Mouse (Mus musculus): ENCODE data around the gene Gjc1. TPM values are rescaled to one million over a fixed set of nuclear protein-coding genes. Genes with fewer than 3 reads are reported as not detected.

Gene Gjc1
- 59.2 and 63.7 TPM in 2 replicates for polyA plus RNA-seq (2015; fragmentation: Nextera tagmentation; extraction: Ambion mirVana)

- under 1% methylated on average over 66 of the region's 97 CpGs for WGBS
- peak within 1 kb of the TSS; percentile 93 for H3K4me2 ChIP-seq
- H3K9ac ChIP-seq: peak within 1 kb of the TSS; percentile 95
Observed at GRCm38 (mm10) chr11:102819021-102819782, at the start of gene Gjc1. Gene Gjc1, minus strand, starts transcription at chr11:102819700.

GRCm38 (mm10) chr11:102864272-102864671 is 44.8 kb upstream of the Gjc1 start:
- Histone ChIP-seq H3K4me2 (no peak overlapping the region), H3K36me3 (peaks cover 97% of the 10 kb centered on the region), H3K27ac (no peak overlapping the region), H3K9me3 (replicated peaks) (no peaks in the 10 kb centered on the region), H3K4me3 (replicated peaks) (no peak overlapping the region), H3K4me1 (no peaks in the 10 kb centered on the region), H3K27me3 (no peaks in the 10 kb centered on the region), H3K9ac (no peak overlapping the region)
- ATAC-seq (replicated peaks; ENCODE audit: low FRiP score): no peak
- WGBS: 36% methylated on average over 4 of the region's 4 CpGs

More at GRCm38 (mm10) chr11:102819021-102819782, at the start of gene Gjc1:
- Histone ChIP-seq H3K4me1 (peaks cover 24% of the 10 kb centered on the region), H3K27me3 (0 out of 2 replicates have a peak, but pooled peaks cover 3% of the 10 kb centered on the region), H3K9me3 (replicated peaks) (no peaks in the 10 kb centered on the region), H3K4me3 (replicated peaks) (peak within 1 kb of the TSS; percentile 69), H3K36me3 (no peaks in the 10 kb centered on the region), H3K27ac (peak within 1 kb of the TSS; percentile 99)
- peak; percentile 81 for ATAC-seq (replicated peaks; ENCODE audit: low FRiP score)

DNA sequence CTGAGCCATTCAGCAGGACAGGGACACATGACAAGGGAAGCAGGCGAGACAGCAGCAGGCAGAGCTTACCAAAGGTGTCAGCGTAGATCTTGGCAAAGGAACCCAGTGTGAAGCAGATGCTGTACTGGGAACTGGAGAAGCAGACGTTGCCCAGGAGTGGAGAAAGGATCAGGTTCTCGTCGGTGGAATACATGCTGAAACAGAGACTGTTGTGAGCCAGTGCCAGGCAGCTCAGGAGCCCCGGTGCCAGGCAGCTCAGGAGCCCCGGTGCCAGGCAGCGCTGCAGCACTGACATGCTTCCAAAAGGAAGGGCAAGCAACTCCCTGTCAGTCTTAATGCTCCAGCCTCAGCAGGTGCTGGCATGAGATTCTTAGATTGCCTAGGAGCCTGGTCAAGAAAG is 40.4 kb upstream of the Gjc1 start:
- H3K27ac ChIP-seq: no peak overlapping the region
- H3K9ac ChIP-seq: no peak overlapping the region
- no peak for ATAC-seq (replicated peaks; ENCODE audit: low FRiP score)
- H3K4me2 ChIP-seq: no peak overlapping the region
- 93% methylated on average over 8 of the region's 8 CpGs for WGBS
- no peaks in the 10 kb centered on the region for H3K27me3 ChIP-seq
- no peaks in the 10 kb centered on the region for H3K9me3 ChIP-seq (replicated peaks)
- H3K36me3 ChIP-seq: peaks cover 98% of the 10 kb centered on the region
- no peak overlapping the region for H3K4me3 ChIP-seq (replicated peaks)
- H3K4me1 ChIP-seq: no peaks in the 10 kb centered on the region

DNA sequence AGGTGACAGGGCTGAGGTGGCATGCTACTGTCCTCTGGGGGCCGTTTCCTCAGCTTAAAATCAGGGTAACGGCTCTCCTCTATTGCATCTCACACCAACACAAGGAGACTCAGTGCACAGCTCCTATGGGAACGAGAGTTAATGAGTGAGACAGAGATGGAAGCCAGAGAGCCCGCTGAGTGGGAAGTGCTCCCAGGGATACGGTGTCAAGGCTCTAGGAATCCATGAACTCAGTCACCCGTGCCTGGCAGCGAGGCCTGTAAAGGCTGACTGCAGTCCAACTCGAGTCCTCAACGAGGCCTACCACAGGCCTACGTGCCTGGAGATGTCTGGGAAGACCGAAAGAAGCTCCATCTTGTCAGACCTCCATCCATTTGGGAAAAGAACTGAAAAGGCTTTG is 39.5 kb upstream of the Gjc1 start:
- 74% methylated on average over 11 of the region's 11 CpGs for WGBS
- Histone ChIP-seq H3K4me2 (no peak overlapping the region), H3K4me3 (replicated peaks) (no peak overlapping the region), H3K9ac (no peak overlapping the region), H3K36me3 (peaks cover 99% of the 10 kb centered on the region), H3K4me1 (no peaks in the 10 kb centered on the region), H3K27ac (no peak overlapping the region), H3K9me3 (replicated peaks) (no peaks in the 10 kb centered on the region), H3K27me3 (no peaks in the 10 kb centered on the region)
- ATAC-seq (replicated peaks; ENCODE audit: low FRiP score): no peak

DNA sequence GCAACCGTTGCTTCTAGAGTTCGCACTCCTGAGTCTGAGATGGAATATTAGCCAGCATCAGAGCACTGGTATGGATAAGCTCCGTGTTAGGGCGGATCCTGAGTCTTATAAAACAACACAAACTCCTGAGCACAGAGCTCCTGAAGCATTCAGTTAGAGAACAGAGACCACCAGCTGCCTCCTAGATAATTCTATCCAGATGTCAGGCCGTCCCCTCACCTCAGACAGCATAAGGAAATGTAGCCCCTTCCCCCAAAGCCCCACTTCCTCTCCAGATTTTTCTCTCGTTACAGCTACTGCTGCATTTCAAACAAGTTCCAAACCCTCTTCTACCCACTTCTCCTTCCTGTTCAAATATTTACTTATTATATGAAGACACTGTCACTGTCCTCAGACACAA is 36.4 kb upstream of the Gjc1 start:
- H3K36me3 ChIP-seq: peaks cover 97% of the 10 kb centered on the region
- ATAC-seq (replicated peaks; ENCODE audit: low FRiP score): no peak
- H3K27me3 ChIP-seq: no peaks in the 10 kb centered on the region
- H3K4me3 ChIP-seq (replicated peaks): no peak overlapping the region
- no peak overlapping the region for H3K4me2 ChIP-seq
- H3K27ac ChIP-seq: no peak overlapping the region
- no peaks in the 10 kb centered on the region for H3K9me3 ChIP-seq (replicated peaks)
- no peaks in the 10 kb centered on the region for H3K4me1 ChIP-seq
- H3K9ac ChIP-seq: no peak overlapping the region
- WGBS: 81% methylated on average over 6 of the region's 6 CpGs

DNA sequence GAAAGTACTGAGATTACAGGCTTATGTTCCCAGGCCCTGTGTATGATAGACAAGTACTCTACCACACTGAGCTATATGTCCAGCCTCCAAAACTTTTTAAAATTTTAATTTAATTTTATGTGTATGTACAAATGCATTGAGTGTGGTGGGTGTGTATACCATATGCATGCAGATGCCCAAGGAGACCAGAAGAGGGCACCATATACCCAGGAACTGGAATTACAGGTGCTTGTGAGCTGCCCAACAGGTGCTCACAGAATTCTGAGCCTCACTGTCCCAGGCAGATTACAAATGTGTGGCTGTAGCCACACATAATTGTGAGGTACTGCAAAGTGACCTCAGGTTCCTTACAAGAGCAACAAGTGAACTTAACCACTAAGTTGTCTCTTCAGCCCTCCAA is 34.3 kb upstream of the Gjc1 start:
- no peaks in the 10 kb centered on the region for H3K4me1 ChIP-seq
- H3K9me3 ChIP-seq (replicated peaks): no peaks in the 10 kb centered on the region
- H3K4me3 ChIP-seq (replicated peaks): no peak overlapping the region
- no peak overlapping the region for H3K4me2 ChIP-seq
- H3K36me3 ChIP-seq: peaks cover 97% of the 10 kb centered on the region
- H3K9ac ChIP-seq: no peak overlapping the region
- no peak for ATAC-seq (replicated peaks; ENCODE audit: low FRiP score)
- H3K27me3 ChIP-seq: no peaks in the 10 kb centered on the region
- no peak overlapping the region for H3K27ac ChIP-seq

- no peak overlapping the region for H3K4me2 ChIP-seq
- H3K9ac ChIP-seq: no peak overlapping the region
- H3K4me3 ChIP-seq (replicated peaks): no peak overlapping the region
- no peaks in the 10 kb centered on the region for H3K27me3 ChIP-seq
- peaks cover 97% of the 10 kb centered on the region for H3K36me3 ChIP-seq
- H3K27ac ChIP-seq: no peak overlapping the region
- no peaks in the 10 kb centered on the region for H3K4me1 ChIP-seq
- H3K9me3 ChIP-seq (replicated peaks): no peaks in the 10 kb centered on the region
- 0 out of 2 replicates have a peak, but pooled peaks have one; percentile 56 for ATAC-seq (replicated peaks; ENCODE audit: low FRiP score)
- WGBS: 62% methylated on average over 5 of the region's 5 CpGs
Observed at GRCm38 (mm10) chr11:102851883-102852282, 32.4 kb upstream of the Gjc1 start.

- 61% methylated on average over 10 of the region's 10 CpGs for WGBS
- H3K4me2 ChIP-seq: no peak overlapping the region
- H3K9ac ChIP-seq: no peak overlapping the region
- no peaks in the 10 kb centered on the region for H3K9me3 ChIP-seq (replicated peaks)
- H3K27me3 ChIP-seq: no peaks in the 10 kb centered on the region
- H3K36me3 ChIP-seq: peaks cover 100% of the 10 kb centered on the region
- H3K4me1 ChIP-seq: no peaks in the 10 kb centered on the region
- H3K4me3 ChIP-seq (replicated peaks): no peak overlapping the region
- peak overlapping the region; percentile 2; the same call in 1 of the 2 replicates for H3K27ac ChIP-seq
- no peak for ATAC-seq (replicated peaks; ENCODE audit: low FRiP score)
Observed at GRCm38 (mm10) chr11:102845926-102846325, 26.4 kb upstream of the Gjc1 start.

DNA sequence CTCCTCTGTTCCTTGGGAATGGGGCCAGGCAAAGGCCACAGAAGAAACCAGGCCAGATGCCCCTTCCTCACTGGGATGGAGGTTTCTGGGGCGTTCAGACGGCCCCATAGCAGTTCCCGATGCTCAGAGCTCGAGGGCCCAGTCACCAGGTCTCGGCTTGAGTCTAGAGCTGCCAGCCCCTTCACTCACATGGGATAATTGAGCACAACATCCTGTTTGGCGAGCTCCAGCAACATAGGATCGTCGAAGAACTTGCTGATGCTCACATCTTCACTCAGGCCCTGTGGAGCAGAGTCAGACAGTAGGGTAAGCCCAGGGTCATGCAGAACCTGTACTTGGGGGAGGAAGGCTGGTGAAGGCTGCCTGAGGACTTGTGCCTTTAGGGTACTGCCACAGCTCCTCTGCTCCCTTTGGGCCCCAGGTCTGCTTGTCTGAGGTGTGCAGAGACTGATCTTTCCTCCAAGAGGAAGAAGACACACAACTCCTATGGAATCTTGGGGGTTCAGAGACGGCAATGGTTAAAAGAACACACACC is 19.2 kb upstream of the Gjc1 start:
- no peaks in the 10 kb centered on the region for H3K4me1 ChIP-seq
- peak overlapping the region; percentile 14; the same call in 1 of the 2 replicates for H3K27ac ChIP-seq
- no peaks in the 10 kb centered on the region for H3K9me3 ChIP-seq (replicated peaks)
- ATAC-seq (replicated peaks; ENCODE audit: low FRiP score): no peak
- no peak overlapping the region for H3K4me3 ChIP-seq (replicated peaks)
- no peaks in the 10 kb centered on the region for H3K27me3 ChIP-seq
- H3K9ac ChIP-seq: no peak overlapping the region
- no peak overlapping the region for H3K4me2 ChIP-seq
- 90% methylated on average over 9 of the region's 9 CpGs for WGBS
- peaks cover 73% of the 10 kb centered on the region for H3K36me3 ChIP-seq

DNA sequence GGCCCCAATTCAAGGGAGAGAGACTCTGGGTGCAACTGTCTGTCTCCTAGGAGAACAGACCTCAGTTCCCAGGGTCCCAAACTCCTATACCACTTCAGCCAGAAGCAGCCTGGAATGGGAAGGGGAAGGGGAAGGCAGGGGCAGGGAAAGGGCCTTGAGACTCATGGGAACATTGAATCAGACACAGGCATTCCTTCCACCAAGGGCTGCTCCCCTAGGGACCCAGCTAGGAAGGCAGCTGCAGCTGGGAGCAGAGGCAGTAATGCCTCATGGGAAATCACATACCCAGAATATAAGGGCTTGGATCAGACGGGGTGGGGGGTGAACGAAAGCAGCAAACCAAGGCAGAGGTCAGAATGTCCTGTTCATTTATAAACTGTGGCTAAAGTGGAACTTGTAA is 18.6 kb upstream of the Gjc1 start:
- H3K4me2 ChIP-seq: no peak overlapping the region
- H3K36me3 ChIP-seq: peaks cover 67% of the 10 kb centered on the region
- no peaks in the 10 kb centered on the region for H3K9me3 ChIP-seq (replicated peaks)
- no peak overlapping the region for H3K9ac ChIP-seq
- no peak overlapping the region for H3K27ac ChIP-seq
- H3K4me1 ChIP-seq: peaks cover 1% of the 10 kb centered on the region
- 92% methylated on average over 2 of the region's 2 CpGs for WGBS
- H3K4me3 ChIP-seq (replicated peaks): no peak overlapping the region
- no peaks in the 10 kb centered on the region for H3K27me3 ChIP-seq
- no peak for ATAC-seq (replicated peaks; ENCODE audit: low FRiP score)

- no peaks in the 10 kb centered on the region for H3K9me3 ChIP-seq (replicated peaks)
- H3K27ac ChIP-seq: no peak overlapping the region
- no peaks in the 10 kb centered on the region for H3K27me3 ChIP-seq
- WGBS: 90% methylated on average over 1 of the region's 1 CpGs
- no peak overlapping the region for H3K4me3 ChIP-seq (replicated peaks)
- peaks cover 60% of the 10 kb centered on the region for H3K36me3 ChIP-seq
- H3K4me2 ChIP-seq: no peak overlapping the region
- peaks cover 9% of the 10 kb centered on the region for H3K4me1 ChIP-seq
- no peak for ATAC-seq (replicated peaks; ENCODE audit: low FRiP score)
- H3K9ac ChIP-seq: no peak overlapping the region
Observed at GRCm38 (mm10) chr11:102837385-102837784, 17.9 kb upstream of the Gjc1 start.

DNA sequence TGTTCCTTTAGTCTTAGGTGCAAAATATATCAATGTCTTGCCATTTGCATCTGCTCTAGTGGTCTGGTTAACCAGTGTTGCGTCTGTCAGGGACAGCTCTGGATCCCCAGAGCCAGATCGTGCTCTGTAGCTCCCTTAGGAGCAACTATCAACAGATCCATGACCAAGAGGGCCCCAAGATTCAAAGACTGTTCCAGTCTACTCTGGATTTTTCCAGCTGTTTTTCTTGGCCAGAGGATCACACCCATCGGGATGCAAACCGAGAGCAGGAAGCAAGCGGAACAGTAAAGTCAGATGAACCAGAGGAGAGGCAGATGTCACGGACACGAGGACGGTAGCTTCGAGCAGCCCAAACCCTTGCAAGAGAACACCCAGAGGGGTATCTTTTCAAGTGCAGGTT is 16.6 kb upstream of the Gjc1 start:
- Histone ChIP-seq H3K9ac (no peak overlapping the region), H3K4me1 (peaks cover 11% of the 10 kb centered on the region), H3K9me3 (replicated peaks) (no peaks in the 10 kb centered on the region), H3K4me2 (no peak overlapping the region), H3K36me3 (peaks cover 47% of the 10 kb centered on the region), H3K4me3 (replicated peaks) (no peak overlapping the region), H3K27ac (no peak overlapping the region), H3K27me3 (no peaks in the 10 kb centered on the region)
- no peak for ATAC-seq (replicated peaks; ENCODE audit: low FRiP score)
- 77% methylated on average over 9 of the region's 9 CpGs for WGBS

All from kidney, embryonic 15.5 days (tissue).